Mouse (Mus musculus): ENCODE measurements around the gene Qdpr.

DNA sequence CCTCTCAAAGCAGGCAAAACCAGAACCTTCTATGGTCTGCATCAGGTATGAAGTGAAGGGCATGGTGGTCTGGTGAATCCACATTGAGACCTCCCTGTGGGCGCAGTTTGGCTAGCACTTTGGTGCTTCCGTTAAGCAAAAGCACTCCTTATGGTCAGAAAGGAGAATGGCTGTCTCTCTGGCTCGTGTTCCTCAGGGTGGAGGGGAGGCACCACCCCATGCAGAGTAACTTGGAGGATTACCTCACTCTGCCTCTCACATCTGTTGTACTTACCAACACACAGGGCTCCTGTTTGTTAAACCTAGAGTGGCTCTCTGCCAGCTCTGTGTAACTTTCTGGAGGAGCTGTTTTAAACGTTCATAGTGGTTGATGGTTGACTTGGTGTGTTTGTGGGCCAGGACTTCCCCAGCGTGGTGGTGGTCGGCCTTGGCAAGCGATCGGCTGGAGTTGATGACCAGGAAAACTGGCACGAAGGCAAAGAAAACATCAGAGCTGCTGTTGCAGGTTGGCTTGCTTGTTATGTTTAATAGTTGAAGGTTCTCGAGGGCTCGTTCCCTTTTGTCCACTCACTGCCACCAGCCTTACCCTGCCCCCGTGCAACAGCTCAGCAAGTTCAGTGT is 47.0 kb upstream of the Qdpr start:
- TF ChIP-seq CHD2 (IDR thresholded peaks at IDR 0.05; ENCODE audit: low read depth, low read length) (no peak), MAFK (IDR thresholded peaks at IDR 0.05; ENCODE audit: insufficient read depth, low read depth, low read length) (no peak)
